Mouse (Mus musculus) left cerebral cortex, adult 18-20 months (tissue): Measurements from ENCODE around the gene Edem1. TPM values are rescaled to one million over a fixed set of nuclear protein-coding genes. Genes with fewer than 3 reads are reported as not detected.
"Not testable (repeated sequence)": the region's sequence is repeated elsewhere in the genome, so short reads cannot be mapped to it uniquely, and the experiment has no call there.

ENCODE experiments used
- DNase-seq, 2 experiments: peaks; one replicate each; pipeline ENCODE4 v3.0.0; 2021 to 2022; ENCODE audit warnings: low spot score in 2 of 2, mixed read lengths in 1 of 2
- total RNA-seq, 2 experiments: library from RNA; stranded (reverse); gene quantifications; 2 replicates each; pipeline ENCODE4 v1.2.3; 2021

The Edem1 gene
- total RNA-seq, 2 experiments from 2014 or later = 17.2 to 19.9 TPM

DNA sequence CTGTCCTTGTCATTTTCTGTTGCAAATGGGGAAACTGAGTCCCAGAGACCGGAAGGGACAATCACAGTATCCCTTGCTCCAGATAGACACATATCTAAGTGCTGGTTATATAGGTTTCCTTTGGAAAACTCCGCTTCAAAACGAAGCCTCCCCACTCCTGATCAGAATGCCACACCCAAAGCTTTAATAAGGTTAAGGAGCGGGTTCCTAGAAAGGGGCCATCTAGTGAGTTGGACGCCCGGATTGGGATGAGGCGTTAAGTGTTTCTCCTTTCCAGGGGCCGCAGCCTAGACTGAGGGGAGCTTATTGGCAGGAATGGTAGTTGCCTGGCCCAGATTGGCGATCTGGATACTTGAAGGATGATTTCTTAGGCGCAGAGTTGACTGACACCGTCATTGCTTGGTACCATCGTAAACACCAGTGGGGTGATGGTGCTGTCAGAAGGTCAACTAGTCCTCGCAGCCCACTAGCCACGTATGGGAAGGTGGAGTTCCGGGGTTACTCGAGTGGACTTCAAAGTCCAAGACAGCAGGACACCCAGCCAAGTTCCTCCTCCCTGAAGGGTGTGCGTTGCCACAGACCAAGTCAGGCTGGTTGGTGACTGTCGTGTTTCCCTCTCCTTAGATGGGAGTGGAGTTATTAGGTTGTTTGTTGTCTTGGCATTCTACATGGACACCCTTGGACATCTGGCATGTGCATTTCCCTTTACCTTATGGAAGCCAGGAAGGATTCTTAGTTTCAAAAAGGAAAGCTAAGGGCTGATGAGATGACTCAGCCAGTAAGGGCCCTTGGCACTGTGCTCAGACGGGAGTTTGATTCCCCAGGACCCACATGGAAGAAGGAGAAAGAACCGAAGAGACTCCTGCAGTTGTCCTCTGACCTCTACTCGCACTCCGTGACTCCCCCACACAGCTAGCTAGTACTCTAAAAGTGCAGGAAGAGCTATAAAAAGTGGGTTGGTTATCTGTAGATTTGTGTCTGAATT is 1.2 kb downstream of the Edem1 start:
- DNase-seq = no peak

DNA sequence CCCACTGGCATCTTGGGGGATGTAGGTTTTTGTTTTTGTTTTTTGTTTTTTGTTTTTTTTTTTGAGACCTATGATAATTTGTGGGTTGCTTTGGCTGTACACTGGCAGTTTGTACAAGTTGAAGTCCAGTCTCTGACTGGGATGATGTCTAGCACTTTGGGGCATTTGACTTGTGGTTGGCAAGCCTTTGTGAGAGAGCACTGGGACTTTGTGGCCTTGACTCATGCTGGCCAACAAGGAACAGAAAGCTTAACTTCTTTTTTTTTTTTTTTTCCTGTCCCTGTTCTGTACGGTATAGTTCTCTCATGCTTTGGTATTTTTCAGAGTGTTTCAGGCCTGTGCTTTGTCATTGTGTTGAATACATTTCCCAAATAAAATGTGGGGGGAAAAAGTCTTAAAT is 3.7 kb downstream of the Edem1 start:
- DNase-seq = no peak

DNA sequence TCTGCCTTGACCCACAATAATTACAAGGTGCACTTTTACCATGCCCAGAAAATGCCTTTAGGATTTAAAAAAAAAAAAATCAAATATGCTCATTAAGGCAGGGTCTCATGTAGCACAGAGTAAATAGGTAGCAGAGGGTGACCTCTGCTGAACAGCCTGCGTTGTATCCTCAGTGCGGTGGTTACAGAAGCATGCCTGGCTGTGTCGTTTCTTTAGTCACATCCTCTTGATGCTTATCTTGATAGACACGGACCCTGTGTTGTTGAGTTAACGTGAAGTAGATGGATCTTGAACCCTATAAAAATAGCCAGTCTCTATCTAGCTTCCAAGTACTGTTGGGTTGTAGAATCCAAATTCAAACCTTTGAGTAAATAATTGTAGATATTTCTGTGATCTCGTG is 4.5 kb downstream of the Edem1 start:
- DNase-seq = no peak

DNA sequence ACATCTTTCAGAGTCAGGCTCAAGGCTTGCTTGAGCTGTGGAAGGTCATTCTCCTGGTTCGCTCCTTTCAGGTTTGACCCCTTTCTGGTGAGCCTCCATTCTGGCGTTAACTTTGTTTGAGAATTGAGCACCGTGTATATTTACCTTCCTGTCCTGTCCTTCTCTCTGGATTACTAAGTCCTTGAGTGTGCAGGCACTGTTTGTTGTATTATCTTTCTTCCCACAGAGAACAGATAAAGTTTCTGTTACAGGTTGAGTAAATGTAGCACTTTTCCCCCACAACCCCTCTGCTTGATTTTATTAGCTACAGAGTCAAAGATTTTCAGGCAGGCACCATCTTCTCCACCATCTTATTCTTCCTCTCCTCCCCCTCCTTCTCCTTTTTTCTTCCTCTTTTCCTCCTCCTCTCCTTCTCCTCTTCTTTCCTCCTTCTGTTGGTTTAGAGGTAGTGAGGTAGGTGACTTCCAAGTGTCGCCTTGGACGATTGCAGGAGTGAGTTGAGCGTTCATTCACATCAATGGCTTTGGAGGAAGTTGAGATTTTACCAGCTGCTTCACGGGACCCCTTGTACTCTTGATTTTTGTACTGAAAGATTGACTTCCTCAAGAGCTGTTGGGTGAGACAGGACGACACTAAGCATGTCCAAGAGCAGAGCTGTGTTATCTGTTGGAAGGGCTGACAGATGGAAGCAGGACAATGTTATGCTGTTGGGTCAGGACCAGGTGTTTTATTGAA is 5.7 kb downstream of the Edem1 start:
- DNase-seq = no peak

DNA sequence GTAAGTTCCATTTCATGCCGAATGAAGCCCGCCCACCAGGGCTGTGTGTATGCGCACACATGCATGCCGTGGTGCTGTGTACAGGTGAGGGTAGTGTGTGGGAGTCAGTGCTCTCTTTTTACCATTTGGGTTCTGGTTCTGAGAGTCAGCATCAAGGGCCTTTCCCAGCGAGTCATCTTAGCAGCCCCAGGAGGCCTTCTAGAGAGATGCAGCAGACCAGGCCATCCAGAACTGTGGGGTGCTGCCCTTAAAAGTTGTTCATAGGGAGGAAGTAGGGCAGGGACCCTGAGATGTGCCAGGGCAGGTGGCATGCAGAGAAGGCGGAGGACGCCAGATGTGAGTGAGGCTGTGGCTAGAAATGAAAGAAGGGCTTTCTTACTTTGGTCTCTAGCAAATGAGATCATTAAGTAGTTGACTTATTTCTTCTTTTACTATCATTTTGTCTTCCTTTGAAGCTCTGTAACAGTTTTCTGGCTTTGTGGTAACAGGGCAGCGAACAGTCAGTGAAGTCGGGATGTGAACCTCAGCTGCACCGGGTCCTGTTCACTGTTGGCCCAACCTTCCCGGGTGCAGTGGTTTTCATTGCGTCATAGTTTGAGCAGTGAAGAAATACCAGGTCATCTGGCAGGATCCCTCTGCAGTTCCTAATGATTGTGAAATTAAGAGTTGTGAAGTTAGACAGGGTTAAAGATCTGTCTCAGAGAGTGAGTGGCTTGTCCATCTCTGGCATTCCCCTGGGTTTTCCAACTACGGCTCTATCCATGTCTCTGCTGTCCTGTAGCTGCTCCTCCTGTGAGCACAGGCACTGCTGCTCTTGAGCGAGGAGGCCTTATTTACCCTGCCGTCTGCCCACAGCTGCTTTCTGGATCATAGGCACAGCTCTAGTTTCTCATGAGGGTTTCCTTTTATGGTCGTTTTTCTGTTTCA is 7.6 kb downstream of the Edem1 start:
- DNase-seq = no peak

DNA sequence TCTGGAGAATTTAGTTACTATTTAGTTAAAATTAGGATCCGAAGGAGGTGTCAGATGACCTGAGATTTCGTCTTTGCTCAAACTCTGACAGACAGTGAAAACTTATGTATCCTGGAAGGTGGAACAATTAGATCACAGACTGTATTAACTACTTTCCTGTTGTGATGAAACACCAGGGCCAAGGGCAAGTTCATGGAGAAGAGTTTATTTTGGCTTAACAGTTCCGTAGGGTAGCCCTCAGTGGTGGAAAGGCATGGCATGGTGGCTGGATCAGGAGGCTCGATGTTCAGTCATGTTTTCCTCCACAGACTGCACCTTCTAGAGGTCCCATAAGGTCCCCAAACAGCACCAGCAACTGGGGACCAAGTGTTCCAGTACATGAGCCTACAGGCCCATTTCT is 8.6 kb downstream of the Edem1 start:
- DNase-seq = no peak

DNA sequence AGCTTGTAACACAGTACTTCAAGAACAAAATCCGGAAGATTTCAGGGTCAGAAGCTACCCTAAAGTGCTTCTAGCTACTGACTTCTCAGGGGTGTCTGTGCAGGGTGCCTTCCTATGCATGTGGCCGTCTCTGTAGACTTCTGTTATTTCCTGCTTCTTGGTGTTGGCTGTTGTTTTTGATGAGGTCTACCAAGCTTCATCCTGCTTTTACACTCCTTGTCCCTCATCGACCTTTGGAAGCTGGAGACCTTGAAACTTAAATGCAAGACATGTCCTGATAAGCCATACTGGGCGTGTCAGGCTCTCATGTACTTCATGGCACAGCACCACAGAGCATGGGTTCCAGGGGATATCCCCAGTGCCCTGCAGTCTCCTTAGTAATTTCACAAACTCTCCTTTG is 9.5 kb downstream of the Edem1 start:
- DNase-seq = no peak

DNA sequence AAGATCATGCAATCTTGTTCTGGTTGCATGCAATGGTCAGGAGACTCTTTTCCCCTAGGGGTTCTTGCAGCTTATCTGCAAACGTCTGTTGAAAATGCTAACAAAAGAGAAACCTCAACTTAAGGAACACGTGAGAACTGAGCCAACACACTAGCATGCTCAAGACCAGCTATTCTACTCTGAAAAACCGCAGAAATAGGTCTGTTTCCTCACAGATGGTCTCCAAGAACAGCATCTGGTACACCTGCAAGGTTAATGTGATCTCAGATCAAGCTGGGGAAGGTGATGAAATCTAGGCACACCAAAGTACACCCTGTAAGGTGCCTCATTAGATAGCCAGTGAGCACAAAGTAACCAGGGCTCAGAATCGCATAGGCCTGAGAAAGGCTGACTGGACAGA is 11.0 kb downstream of the Edem1 start:
- no peak for DNase-seq

DNA sequence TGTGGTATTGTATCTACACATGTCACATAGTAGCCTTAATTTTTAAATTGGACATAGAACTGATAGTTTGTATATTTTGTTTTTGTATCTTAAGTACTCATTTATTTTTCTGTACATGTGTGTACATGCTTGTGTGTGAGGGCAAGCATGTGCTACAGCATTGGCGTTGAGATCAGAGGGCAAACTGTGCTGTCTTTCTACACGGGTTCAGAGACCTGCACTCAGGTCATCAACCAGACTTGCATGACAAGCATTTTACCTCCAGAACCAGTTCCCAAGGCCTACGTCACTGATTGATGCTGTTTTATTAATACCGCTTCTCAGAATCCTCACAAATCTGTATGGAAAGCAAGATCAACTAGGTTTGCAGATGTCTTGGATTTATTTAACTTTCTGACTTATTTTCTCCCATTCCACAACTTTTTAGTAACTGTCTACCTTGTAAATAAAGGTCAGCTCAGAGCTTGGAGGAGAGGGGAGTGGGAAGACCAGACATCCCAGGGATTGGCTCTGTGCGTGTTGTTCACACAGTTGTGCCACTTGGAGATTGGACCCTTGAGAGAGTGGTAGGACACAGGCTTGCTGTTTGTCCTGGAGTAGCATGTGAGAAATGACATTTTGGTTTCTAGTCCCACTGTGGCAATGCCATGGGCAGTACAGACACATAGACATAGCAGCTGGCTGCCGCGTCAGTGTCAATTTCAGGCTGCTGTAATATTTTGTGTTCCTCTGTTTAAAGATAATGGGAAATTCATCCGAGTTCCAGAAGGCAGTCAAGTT is 12.6 kb downstream of the Edem1 start:
- no peak for DNase-seq

DNA sequence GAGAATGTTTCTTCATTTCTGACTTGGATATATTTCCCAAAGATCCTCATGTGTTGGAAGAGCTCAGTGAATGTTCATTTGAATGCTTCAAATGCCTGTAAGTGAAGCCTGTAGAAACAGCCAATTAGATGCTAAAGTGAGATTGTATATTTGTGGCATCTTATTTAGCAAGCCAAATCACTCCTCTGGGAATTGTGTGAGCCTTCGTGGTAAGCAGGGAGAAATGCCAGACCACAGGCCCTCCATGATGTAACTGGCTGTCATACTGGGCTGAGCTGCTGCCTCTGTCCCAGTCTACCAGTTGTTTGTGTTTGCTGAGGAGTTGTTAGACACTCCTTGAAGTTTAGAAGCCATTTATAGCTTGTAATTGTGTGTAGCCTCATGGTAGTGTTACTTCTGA is 15.2 kb downstream of the Edem1 start:
- no peak for DNase-seq

DNA sequence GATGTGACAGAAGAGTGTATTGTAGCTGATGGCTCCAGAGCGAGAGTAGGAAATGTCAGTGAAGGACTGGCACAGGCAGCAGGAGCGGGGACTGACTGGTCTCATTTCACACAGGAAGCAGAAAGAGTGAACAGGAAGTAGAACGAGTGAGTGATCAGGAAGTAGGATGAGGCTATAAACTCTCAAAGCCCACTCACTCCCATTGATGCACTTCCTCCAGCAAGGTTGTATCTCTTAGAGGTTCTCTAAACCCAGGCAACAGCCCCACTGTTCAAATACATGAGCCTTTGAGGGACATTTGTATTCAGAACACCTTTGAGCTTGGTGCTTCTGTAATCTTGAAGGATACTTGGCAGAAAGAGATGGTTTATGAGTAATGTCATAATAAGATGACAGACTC is 15.7 kb downstream of the Edem1 start:
- no peak for DNase-seq

DNA sequence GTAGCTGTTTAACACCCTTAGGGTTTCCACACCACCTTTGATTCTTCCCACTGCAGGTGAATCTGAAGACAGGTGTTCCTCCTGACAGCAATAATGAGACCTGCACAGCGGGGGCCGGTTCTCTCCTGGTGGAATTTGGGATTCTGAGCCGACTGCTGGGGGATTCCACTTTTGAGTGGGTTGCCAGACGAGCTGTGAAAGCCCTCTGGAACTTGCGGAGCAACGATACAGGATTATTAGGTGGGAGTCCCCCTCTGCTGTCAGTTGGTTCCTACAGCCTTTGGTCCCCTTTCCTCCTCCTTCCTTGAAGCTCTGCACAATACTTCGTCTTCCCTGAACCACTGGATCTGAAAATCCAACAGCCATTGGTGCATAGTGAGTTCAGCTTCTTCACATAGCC is 16.3 kb downstream of the Edem1 start:
- no peak for DNase-seq

DNA sequence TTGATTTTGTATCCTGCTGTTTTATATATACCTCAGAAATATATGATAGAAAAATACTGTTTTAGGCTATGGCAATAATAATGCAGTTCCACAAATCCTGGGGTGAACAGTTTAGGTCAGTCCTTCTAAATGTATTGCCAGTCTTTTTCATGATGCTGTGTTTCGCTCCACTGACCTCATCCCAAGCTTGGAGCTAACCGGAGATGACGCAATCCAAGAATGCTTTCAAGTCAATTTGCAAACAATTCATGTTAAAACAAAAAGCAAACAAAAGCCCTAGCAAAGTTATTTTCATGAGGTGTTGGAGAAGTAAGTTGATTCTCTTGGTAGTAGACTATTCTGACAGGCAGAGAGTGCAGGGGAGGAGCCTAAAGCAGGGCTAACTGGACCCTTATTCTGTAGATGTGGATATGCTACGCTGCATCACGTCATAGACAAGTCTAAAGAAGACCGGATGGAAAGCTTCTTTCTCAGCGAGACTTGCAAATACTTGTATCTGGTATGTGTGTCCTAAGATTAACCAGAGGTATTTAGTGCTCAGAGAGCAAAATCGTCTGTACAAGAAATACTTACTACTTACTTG is 23.7 kb downstream of the Edem1 start:
- no peak for DNase-seq

DNA sequence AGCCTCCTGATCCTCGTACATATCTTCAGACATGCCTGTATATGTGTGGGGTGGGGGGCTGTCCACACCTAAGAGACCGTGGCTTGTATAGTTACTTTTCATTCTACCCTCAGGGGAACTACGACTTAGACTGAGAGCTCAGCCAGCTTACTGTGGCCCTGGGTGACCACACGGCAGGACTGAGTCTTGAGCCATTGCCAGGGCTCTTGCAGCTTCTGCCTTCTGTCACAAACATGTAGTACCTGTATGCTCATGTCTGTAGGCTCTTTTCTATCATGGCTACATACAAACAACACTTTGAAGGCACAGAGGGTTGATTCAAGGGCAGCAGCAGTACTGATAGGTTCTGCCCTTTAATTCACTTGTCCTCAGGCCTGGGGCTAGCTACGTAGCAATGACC is 24.5 kb downstream of the Edem1 start:
- no peak for DNase-seq

DNA sequence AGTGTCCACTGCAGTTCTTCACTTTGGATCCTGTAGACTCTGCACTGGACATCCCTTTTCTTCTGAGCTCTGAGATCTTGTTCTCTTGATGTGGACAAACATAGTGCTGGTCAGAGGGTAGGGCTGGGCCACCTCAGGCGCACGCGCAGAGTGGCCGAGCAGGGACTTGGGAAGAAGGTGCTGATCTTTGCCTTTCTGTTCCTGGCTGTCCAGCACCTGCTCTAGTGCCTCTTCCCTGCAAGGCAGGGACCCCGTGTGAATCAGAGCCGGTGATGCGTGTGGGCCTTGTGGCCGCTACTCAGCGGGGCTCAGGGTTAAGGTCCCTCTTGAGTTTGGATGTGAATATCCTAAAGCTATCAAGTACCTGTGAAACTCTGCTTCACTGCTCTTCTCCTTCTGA is 30.1 kb downstream of the Edem1 start:
- DNase-seq = no peak

DNA sequence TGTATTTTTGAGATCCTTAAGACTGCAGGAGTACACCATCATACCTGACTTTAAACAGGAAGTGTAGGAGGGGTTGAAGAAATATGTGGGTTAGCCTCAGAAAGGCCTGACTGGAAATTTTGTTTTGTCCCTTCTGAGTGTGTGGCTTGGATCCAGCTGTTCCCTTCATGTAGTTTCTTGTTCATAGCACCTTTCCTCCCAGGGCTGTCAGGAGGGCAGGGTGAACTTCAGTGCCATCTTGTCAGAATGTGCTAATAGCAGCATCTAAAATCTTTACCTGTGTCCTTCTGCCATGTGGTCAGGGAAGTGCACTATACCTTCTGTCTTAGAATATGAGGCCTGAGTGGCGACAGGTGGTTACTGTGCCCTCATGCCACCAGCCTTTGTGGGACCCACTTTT is 32.8 kb downstream of the Edem1 start:
- no peak for DNase-seq

DNA sequence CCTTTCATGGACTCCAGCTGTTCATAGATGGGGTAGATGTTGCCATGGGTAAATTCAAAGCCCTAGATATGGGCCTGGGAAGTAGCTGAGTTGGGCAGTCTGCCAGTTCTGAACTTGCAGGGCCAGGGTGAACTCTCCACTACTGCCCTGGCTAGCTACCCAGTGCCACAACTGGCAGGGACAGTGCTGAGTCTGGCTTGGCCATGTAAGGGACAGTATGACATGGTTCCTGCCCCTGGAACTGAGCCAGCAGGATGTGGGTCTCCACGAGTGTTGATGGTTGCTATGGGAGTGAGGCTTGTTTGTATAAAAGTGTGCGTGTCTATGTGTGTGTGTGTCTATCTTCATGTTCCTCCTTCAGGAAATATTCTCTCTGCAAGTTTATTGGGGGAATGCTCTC is 34.1 kb downstream of the Edem1 start:
- DNase-seq = no peak

DNA sequence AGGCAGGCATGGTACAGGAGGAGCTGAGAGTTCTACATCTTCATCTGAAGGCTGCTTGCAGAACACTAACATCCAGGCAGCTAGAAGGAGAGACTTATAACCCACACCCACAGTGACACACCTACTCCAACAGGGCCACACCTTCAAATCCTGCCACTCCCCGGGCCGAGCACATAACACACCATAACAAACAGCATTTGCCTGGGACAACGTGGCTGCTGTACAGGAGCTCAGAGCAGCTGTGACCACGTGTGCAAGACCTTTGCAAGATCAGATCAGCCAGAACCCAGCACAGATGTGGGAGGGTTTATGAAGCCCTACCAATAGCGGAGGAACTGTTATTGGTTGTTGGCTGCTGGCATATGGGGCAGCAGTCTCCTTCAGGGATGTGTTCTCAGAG is 37.9 kb downstream of the Edem1 start:
- no peak for DNase-seq

DNA sequence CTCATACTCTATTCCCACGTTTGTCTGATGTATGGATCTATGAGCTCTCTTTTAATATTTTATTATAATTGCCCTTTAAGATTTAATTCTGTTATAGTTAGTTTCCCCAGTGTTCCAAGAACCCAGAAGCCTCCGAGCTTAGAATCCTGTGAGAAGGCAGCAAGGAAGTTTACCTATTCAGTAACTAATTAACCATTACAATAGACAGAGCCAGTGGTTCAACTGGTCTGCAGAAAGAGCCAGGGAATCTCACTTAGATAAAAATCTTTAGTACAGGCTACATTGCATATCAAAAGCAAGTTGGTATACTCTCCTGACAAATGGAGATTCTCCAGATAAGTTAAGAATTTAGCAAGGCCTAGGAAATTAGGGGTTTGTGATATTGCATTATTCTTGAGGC is 40.6 kb downstream of the Edem1 start:
- DNase-seq = not testable (repeated sequence)

DNA sequence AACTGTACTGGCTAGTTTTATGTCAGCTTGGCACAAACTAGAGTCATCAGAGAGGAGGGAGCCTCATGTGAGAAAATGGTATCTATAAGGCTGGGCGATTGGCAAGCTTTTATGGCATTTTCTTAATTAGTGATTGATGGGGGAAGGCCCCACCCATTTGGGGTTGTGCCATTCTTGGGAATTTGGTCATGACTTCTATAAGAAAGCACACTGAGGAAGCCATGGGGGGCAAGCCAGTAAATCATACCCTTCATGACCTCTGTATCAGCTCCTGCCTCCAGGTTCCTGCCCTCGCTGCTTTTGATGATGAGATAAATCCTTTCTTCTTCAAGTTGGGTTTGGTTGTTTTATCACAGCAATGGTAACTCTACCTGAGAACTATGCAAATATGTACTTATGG is 42.0 kb downstream of the Edem1 start:
- no peak for DNase-seq
